Mouse (Mus musculus) brain, embryonic 14.5 days (tissue): Measurements from ENCODE around the gene Mcat.

Source experiments
- CTCF ChIP-seq: fragments of 200-500 bp; IDR thresholded peaks from 2 replicates; pipeline ENCODE4 v1.5.1; 2012; ENCODE audit warnings: inconsistent platforms, mild to moderate bottlenecking, moderate library complexity, borderline replicate concordance; ENCODE audit not compliant: insufficient read depth, insufficient read length; ENCODE audit errors: extremely low read depth
- POLR2A ChIP-seq: fragments of 200-500 bp; IDR thresholded peaks from 2 replicates; pipeline ENCODE4 v1.6.1; 2012; ENCODE audit warnings: mild to moderate bottlenecking, inconsistent platforms, borderline replicate concordance; ENCODE audit not compliant: poor library complexity, insufficient read depth, insufficient read length, severe bottlenecking; ENCODE audit errors: extremely low read depth

DNA sequence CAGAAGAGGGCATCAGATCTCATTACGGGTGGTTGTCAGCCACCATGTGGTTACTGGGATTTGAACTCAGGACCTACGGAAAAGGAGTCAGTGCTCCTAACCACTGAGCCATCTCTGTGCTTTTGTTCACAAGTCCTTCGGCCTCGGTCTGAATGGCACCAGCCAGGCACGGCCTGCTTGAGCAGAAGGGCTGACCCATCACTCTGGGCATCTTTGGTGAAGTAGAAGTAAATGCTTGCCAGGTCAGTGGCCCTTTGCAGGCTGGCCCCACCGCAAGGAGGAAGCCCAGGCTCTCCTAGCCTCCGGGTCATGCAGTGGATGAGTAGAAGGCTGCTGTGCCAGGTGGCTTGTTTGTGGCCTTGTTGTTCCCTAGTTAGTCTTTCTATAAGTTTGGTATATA is 39.8 kb upstream of the Mcat start:
- TF ChIP-seq POLR2A (no peak), CTCF (no peak)
